Mouse (Mus musculus): ENCODE data around the gene Aadacl3. TPM values are rescaled to one million over a fixed set of nuclear protein-coding genes. Genes with fewer than 3 reads are reported as not detected.

Gene Aadacl3
- polyA plus RNA-seq, 1 experiment from 2014 or later: not detected

- 85% methylated on average over 5 of the region's 5 CpGs for WGBS
- ATAC-seq: no peak
- no peaks in the 10 kb centered on the region for H3K9me3 ChIP-seq (ENCODE audit: control insufficient read depth, low read length)
These were observed 30.3 kb downstream of the Aadacl3 start for GRCm38 (mm10) chr4:144433216-144433615.

GRCm38 (mm10) chr4:144430723-144431122 is 32.8 kb downstream of the Aadacl3 start:
- Histone ChIP-seq H3K27ac (ENCODE audit: low read length) (no peak overlapping the region), H3K4me2 (ENCODE audit: low read depth, low read length) (no peak overlapping the region), H3K27me3 (replicated peaks; ENCODE audit: control insufficient read depth, insufficient read depth, low read length) (no peaks in the 10 kb centered on the region), H3K9me3 (ENCODE audit: control insufficient read depth, low read length) (no peaks in the 10 kb centered on the region), H3K36me3 (ENCODE audit: control insufficient read depth, insufficient read depth, low read length) (no peaks in the 10 kb centered on the region), H3K4me3 (ENCODE audit: low read length) (no peak overlapping the region), H3K4me1 (ENCODE audit: control insufficient read depth, insufficient read depth, low read length) (no peaks in the 10 kb centered on the region), H3K9ac (ENCODE audit: low read depth, low read length) (no peak overlapping the region)
- no peak for ATAC-seq
- 73% methylated on average over 2 of the region's 2 CpGs for WGBS

More at GRCm38 (mm10) chr4:144433216-144433615, 30.3 kb downstream of the Aadacl3 start:
- no peak overlapping the region for H3K9ac ChIP-seq (ENCODE audit: low read depth, low read length)
- no peaks in the 10 kb centered on the region for H3K4me1 ChIP-seq (ENCODE audit: control insufficient read depth, insufficient read depth, low read length)
- no peak overlapping the region for H3K4me2 ChIP-seq (ENCODE audit: low read depth, low read length)
- no peak overlapping the region for H3K4me3 ChIP-seq (ENCODE audit: low read length)
- no peak overlapping the region for H3K27ac ChIP-seq (ENCODE audit: low read length)
- no peaks in the 10 kb centered on the region for H3K27me3 ChIP-seq (replicated peaks; ENCODE audit: control insufficient read depth, insufficient read depth, low read length)
- H3K36me3 ChIP-seq (ENCODE audit: control insufficient read depth, insufficient read depth, low read length): no peaks in the 10 kb centered on the region

- H3K27me3 ChIP-seq (replicated peaks; ENCODE audit: control insufficient read depth, insufficient read depth, low read length): no peaks in the 10 kb centered on the region
- ATAC-seq: no peak
- H3K36me3 ChIP-seq (ENCODE audit: control insufficient read depth, insufficient read depth, low read length): no peaks in the 10 kb centered on the region
- H3K4me1 ChIP-seq (ENCODE audit: control insufficient read depth, insufficient read depth, low read length): no peaks in the 10 kb centered on the region
- WGBS: 23% methylated on average over 3 of the region's 3 CpGs
- H3K9ac ChIP-seq (ENCODE audit: low read depth, low read length): no peak overlapping the region
- H3K9me3 ChIP-seq (ENCODE audit: control insufficient read depth, low read length): no peaks in the 10 kb centered on the region
- no peak overlapping the region for H3K4me2 ChIP-seq (ENCODE audit: low read depth, low read length)
- no peak overlapping the region for H3K27ac ChIP-seq (ENCODE audit: low read length)
- H3K4me3 ChIP-seq (ENCODE audit: low read length): no peak overlapping the region
These were observed 34.7 kb downstream of the Aadacl3 start for GRCm38 (mm10) chr4:144428868-144429267.

- H3K27ac ChIP-seq (ENCODE audit: low read length): no peak overlapping the region
- no peaks in the 10 kb centered on the region for H3K4me1 ChIP-seq (ENCODE audit: control insufficient read depth, insufficient read depth, low read length)
- no peak overlapping the region for H3K9ac ChIP-seq (ENCODE audit: low read depth, low read length)
- H3K4me2 ChIP-seq (ENCODE audit: low read depth, low read length): no peak overlapping the region
- 76% methylated on average over 5 of the region's 5 CpGs for WGBS
- H3K9me3 ChIP-seq (ENCODE audit: control insufficient read depth, low read length): no peaks in the 10 kb centered on the region
- no peak for ATAC-seq
- no peaks in the 10 kb centered on the region for H3K27me3 ChIP-seq (replicated peaks; ENCODE audit: control insufficient read depth, insufficient read depth, low read length)
- H3K4me3 ChIP-seq (ENCODE audit: low read length): no peak overlapping the region
- H3K36me3 ChIP-seq (ENCODE audit: control insufficient read depth, insufficient read depth, low read length): no peaks in the 10 kb centered on the region
These were observed 39.0 kb downstream of the Aadacl3 start for GRCm38 (mm10) chr4:144424590-144424989.

GRCm38 (mm10) chr4:144420644-144421043 is 42.9 kb downstream of the Aadacl3 start:
- no peak for ATAC-seq

GRCm38 (mm10) chr4:144408290-144408689 is 55.3 kb downstream of the Aadacl3 start, which contains the start of gene Pramef12:
Gene Pramef12, minus strand, starts transcription at chr4:144408464.
- no peak within 1 kb of the TSS for H3K4me2 ChIP-seq (ENCODE audit: low read depth, low read length)
- H3K36me3 ChIP-seq (ENCODE audit: control insufficient read depth, insufficient read depth, low read length): no peaks in the 10 kb centered on the region
- ATAC-seq: no peak
- no peak within 1 kb of the TSS for H3K27ac ChIP-seq (ENCODE audit: low read length)
- H3K4me3 ChIP-seq (ENCODE audit: low read length): no peak within 1 kb of the TSS
- WGBS: 72% methylated on average over 9 of the region's 9 CpGs
- H3K9me3 ChIP-seq (ENCODE audit: control insufficient read depth, low read length): no peaks in the 10 kb centered on the region
- no peak within 1 kb of the TSS for H3K9ac ChIP-seq (ENCODE audit: low read depth, low read length)
- H3K4me1 ChIP-seq (ENCODE audit: control insufficient read depth, insufficient read depth, low read length): peaks cover 5% of the 10 kb centered on the region; the same call in 1 of the 2 replicates
- H3K27me3 ChIP-seq (replicated peaks; ENCODE audit: control insufficient read depth, insufficient read depth, low read length): no peaks in the 10 kb centered on the region

More at GRCm38 (mm10) chr4:144420644-144421043, 42.9 kb downstream of the Aadacl3 start:
- H3K4me2 ChIP-seq (ENCODE audit: low read depth, low read length): no peak overlapping the region
- no peaks in the 10 kb centered on the region for H3K36me3 ChIP-seq (ENCODE audit: control insufficient read depth, insufficient read depth, low read length)
- no peak overlapping the region for H3K4me3 ChIP-seq (ENCODE audit: low read length)
- H3K27ac ChIP-seq (ENCODE audit: low read length): no peak overlapping the region
- H3K27me3 ChIP-seq (replicated peaks; ENCODE audit: control insufficient read depth, insufficient read depth, low read length): no peaks in the 10 kb centered on the region
- no peak overlapping the region for H3K9ac ChIP-seq (ENCODE audit: low read depth, low read length)
- H3K4me1 ChIP-seq (ENCODE audit: control insufficient read depth, insufficient read depth, low read length): no peaks in the 10 kb centered on the region
- no peaks in the 10 kb centered on the region for H3K9me3 ChIP-seq (ENCODE audit: control insufficient read depth, low read length)

- H3K4me1 ChIP-seq (ENCODE audit: control insufficient read depth, insufficient read depth, low read length): peaks cover 5% of the 10 kb centered on the region; the same call in 1 of the 2 replicates
- H3K27ac ChIP-seq (ENCODE audit: low read length): no peak overlapping the region
- no peaks in the 10 kb centered on the region for H3K36me3 ChIP-seq (ENCODE audit: control insufficient read depth, insufficient read depth, low read length)
- 72% methylated on average over 3 of the region's 3 CpGs for WGBS
- H3K4me2 ChIP-seq (ENCODE audit: low read depth, low read length): no peak overlapping the region
- no peaks in the 10 kb centered on the region for H3K27me3 ChIP-seq (replicated peaks; ENCODE audit: control insufficient read depth, insufficient read depth, low read length)
- no peak overlapping the region for H3K9ac ChIP-seq (ENCODE audit: low read depth, low read length)
- no peak overlapping the region for H3K4me3 ChIP-seq (ENCODE audit: low read length)
- H3K9me3 ChIP-seq (ENCODE audit: control insufficient read depth, low read length): no peaks in the 10 kb centered on the region
- ATAC-seq: no peak
These were observed 57.3 kb downstream of the Aadacl3 start for GRCm38 (mm10) chr4:144406261-144406660.

GRCm38 (mm10) chr4:144404456-144405086 is 59.0 kb downstream of the Aadacl3 start:
- peak overlapping the region; percentile 55; the same call in 1 of the 2 replicates for H3K9ac ChIP-seq (ENCODE audit: low read depth, low read length)
- H3K9me3 ChIP-seq (ENCODE audit: control insufficient read depth, low read length): no peaks in the 10 kb centered on the region
- H3K4me3 ChIP-seq (ENCODE audit: low read length): peak overlapping the region; percentile 44
- peak overlapping the region; percentile 64 for H3K4me2 ChIP-seq (ENCODE audit: low read depth, low read length)
- H3K4me1 ChIP-seq (ENCODE audit: control insufficient read depth, insufficient read depth, low read length): peaks cover 5% of the 10 kb centered on the region; the same call in 1 of the 2 replicates
- no peaks in the 10 kb centered on the region for H3K36me3 ChIP-seq (ENCODE audit: control insufficient read depth, insufficient read depth, low read length)
- peak; percentile 93 for ATAC-seq
- no peak overlapping the region for H3K27ac ChIP-seq (ENCODE audit: low read length)
- WGBS: 4% methylated on average over 17 of the region's 17 CpGs
- no peaks in the 10 kb centered on the region for H3K27me3 ChIP-seq (replicated peaks; ENCODE audit: control insufficient read depth, insufficient read depth, low read length)

Measured in intestine, embryonic 16.5 days (tissue).